Mouse (Mus musculus) ovary, postnatal 36 days (tissue): ENCODE measurements around the gene Adap1.

Source experiments
- DNase-seq: peaks from one replicate; pipeline ENCODE4 v3.0.0; 2022; ENCODE audit warnings: low spot score, mixed read lengths

The Adap1 gene

GRCm38 (mm10) chr5:139286142-139286941, 39.1 kb downstream of the Adap1 start:
- no peak for DNase-seq

- no peak for DNase-seq
These were observed 39.9 kb downstream of the Adap1 start for GRCm38 (mm10) chr5:139285383-139286067.

- DNase-seq, result no peak
These were observed 41.8 kb downstream of the Adap1 start for GRCm38 (mm10) chr5:139283460-139284180.

GRCm38 (mm10) chr5:139282191-139282590, 43.2 kb downstream of the Adap1 start:
- DNase-seq, result peak; percentile 85

GRCm38 (mm10) chr5:139281373-139282112, 43.9 kb downstream of the Adap1 start:
- DNase-seq, result no peak

GRCm38 (mm10) chr5:139277287-139277686, 48.1 kb downstream of the Adap1 start:
- no peak for DNase-seq

- DNase-seq, result no peak
These were observed 53.3 kb downstream of the Adap1 start for GRCm38 (mm10) chr5:139271994-139272554.

GRCm38 (mm10) chr5:139270806-139271521, 54.5 kb downstream of the Adap1 start:
- DNase-seq, result peak; percentile 20

GRCm38 (mm10) chr5:139267661-139268060, 57.8 kb downstream of the Adap1 start:
- DNase-seq, result no peak

- no peak for DNase-seq
These were observed 64.0 kb downstream of the Adap1 start for GRCm38 (mm10) chr5:139261403-139261802.

- DNase-seq, result no peak
These were observed 65.6 kb downstream of the Adap1 start for GRCm38 (mm10) chr5:139259853-139260252.

- no peak for DNase-seq
These were observed 66.9 kb downstream of the Adap1 start for GRCm38 (mm10) chr5:139258371-139259035.

GRCm38 (mm10) chr5:139257818-139258217, 67.6 kb downstream of the Adap1 start:
- DNase-seq, result no peak

GRCm38 (mm10) chr5:139257265-139257664, 68.2 kb downstream of the Adap1 start:
- DNase-seq, result no peak

GRCm38 (mm10) chr5:139256211-139256765, 69.1 kb downstream of the Adap1 start:
- no peak for DNase-seq

- no peak for DNase-seq
These were observed 69.6 kb downstream of the Adap1 start for GRCm38 (mm10) chr5:139255777-139256176.

- DNase-seq, result no peak
These were observed 70.5 kb downstream of the Adap1 start for GRCm38 (mm10) chr5:139254938-139255337.

- peak; percentile 54 for DNase-seq
These were observed 72.1 kb downstream of the Adap1 start for GRCm38 (mm10) chr5:139253301-139253741.

GRCm38 (mm10) chr5:139252910-139253245, 72.5 kb downstream of the Adap1 start:
- no peak for DNase-seq
